Mouse (Mus musculus) cerebellum, adult 9-10 months (tissue): Measurements from ENCODE around the gene Gm21818.
"Not testable (repeated sequence)": the region's sequence is repeated elsewhere in the genome, so short reads cannot be mapped to it uniquely, and the experiment has no call there.

ENCODE experiments used
- DNase-seq: peaks from one replicate; pipeline ENCODE4 v3.0.0; 2022

The Gm21818 gene

DNA sequence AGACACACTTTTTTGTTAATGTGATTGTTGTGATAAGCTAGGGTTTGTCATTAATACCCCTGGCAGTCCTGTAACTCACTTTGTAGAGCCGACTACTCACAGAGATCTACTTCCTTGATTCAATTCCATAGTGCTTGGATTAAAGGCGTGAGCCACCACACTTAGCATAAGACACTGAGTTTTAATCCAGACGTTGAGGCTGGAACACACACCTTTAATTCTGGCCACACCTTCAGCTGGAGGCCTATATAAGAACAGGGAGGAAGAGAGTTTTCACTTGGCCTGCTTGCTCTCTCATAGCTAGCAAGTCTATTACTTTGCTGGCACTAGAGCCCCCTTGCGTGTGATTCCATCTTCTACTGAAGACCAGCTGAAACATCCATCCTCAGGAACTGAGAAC lies at the start of gene Gm21818:
Gene Gm21818, plus strand, starts transcription at position 301 of the 400 bp plus-strand sequence.
- not testable (repeated sequence) for DNase-seq

GRCm38 (mm10) chr13:120139946-120140345 lies 32.3 kb upstream of the Gm21818 start, which contains the start of gene Gm20767:
Gm20767 (plus strand) TSS chr13:120140246.
- DNase-seq = not testable (repeated sequence)

GRCm38 (mm10) chr13:120142348-120142747 lies 29.9 kb upstream of the Gm21818 start:
- DNase-seq = not testable (repeated sequence)

GRCm38 (mm10) chr13:120149660-120150407 lies 22.4 kb upstream of the Gm21818 start:
- DNase-seq = not testable (repeated sequence)

GRCm38 (mm10) chr13:120150589-120150988 lies 21.6 kb upstream of the Gm21818 start:
- DNase-seq = not testable (repeated sequence)

DNA sequence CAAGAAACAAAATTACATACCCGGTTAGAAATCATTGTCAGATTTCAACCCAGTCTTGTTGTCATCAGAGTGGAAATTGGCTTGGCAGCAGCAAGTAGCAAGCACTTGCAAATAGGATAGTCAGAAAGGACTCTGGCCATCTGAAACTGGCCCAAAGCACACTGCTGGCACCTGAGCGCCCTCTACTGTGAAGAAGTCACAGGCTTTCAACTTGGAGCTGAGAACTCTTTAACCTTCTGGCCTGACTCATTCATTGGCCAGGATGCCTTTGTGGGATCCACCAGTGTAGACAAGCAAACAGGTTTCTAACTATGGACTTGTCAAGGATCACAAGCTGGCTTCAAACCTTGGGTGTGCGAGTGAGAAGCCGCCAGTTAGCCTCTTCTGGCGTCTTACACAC lies 3.9 kb upstream of the Gm21818 start:
- peak; percentile 5 for DNase-seq

DNA sequence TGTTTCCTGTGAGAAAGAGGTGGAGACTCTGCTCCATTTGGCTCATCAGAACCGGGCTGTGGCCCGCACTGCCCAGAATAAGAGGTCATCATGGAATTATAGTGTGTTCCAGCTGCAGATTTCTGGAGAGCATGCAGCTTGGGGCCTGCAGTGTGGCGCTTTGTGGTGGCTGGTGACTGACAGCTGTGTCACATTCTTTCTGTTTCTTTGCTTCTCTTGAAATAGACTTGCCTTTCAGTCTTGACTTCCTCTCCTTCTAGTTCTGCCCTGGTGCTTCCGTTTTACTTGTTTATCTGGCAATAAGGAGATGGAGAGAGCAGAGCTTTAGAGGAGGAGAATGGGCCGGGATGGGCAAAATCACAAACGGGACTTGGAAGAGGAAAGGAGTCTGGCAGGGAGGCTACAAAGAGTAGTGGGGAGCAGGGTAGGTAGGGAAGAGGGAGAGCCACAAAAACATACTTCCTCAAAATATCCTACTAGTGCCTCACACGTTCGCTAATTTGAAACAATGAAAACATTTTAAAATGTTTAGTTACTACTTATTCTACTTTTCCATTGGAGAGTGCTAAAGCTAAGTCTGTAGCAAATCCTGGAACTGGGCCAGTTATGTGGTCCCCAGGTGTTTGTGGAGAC lies 24.1 kb downstream of the Gm21818 start:
- not testable (repeated sequence) for DNase-seq

GRCm38 (mm10) chr13:120215847-120216246 lies 43.6 kb downstream of the Gm21818 start, which contains the start of gene Gm21762:
Gm21762 (minus strand) TSS chr13:120215947.
- not testable (repeated sequence) for DNase-seq

- not testable (repeated sequence) for DNase-seq
Measured at GRCm38 (mm10) chr13:120220922-120221321, 48.7 kb downstream of the Gm21818 start.

DNA sequence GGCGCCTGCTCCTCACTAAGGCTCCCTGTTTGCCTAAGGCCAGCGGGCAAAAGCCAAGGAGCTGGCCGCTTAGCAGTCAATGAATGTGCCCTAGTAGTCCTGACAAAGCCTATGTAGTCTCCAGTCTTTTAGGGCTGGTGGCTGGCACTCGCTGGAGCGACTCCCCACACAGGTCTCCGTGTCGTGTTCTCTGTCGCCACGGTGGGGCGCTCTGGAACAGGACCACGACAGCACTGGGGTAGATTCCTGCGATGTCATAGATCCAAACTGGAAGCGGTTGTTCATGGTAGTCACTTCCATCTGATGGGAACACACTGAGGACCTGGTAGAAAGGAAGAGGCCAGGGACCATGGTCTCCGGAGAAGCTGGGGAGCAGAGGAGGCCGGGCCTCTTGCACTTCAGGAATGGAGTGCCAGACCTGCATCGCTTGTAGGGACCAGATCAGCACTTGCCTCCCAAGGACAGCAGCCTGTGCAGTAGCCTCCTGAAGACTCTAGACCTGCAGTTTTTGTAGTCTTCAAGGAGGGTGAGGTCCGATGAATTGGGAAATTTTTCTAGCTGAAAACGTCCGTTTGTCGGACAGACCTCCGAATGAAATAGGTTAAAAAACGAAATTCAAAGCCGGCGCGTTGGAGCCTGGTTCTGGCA lies 50.9 kb downstream of the Gm21818 start:
- peak; percentile 5 for DNase-seq
